Mouse (Mus musculus): ENCODE data around the gene Ndufb10.

GRCm38 (mm10) chr17:24746986-24747385, 22.7 kb upstream of the Ndufb10 start:
- no peak for TF ChIP-seq CTCF (IDR thresholded peaks at IDR 0.05; ENCODE audit: extremely low read depth, insufficient read depth, insufficient read length, insufficient replicate concordance)
- TF ChIP-seq POLR2A (IDR thresholded peaks at IDR 0.05; ENCODE audit: low read depth, low read length), result no peak
